Mouse (Mus musculus): Measurements from ENCODE around the gene Plac8. TPM values are rescaled to one million over a fixed set of nuclear protein-coding genes. Genes with fewer than 3 reads are reported as not detected.

The Plac8 gene
- total RNA-seq, 2 experiments from 2014 or later = not detected

- DNase-seq (ENCODE audit: extremely low spot score in 1 of 2, low spot score in 1 of 2) = no peak
Observed at GRCm38 (mm10) chr5:100548236-100548635, 23.8 kb downstream of the Plac8 start.

DNA sequence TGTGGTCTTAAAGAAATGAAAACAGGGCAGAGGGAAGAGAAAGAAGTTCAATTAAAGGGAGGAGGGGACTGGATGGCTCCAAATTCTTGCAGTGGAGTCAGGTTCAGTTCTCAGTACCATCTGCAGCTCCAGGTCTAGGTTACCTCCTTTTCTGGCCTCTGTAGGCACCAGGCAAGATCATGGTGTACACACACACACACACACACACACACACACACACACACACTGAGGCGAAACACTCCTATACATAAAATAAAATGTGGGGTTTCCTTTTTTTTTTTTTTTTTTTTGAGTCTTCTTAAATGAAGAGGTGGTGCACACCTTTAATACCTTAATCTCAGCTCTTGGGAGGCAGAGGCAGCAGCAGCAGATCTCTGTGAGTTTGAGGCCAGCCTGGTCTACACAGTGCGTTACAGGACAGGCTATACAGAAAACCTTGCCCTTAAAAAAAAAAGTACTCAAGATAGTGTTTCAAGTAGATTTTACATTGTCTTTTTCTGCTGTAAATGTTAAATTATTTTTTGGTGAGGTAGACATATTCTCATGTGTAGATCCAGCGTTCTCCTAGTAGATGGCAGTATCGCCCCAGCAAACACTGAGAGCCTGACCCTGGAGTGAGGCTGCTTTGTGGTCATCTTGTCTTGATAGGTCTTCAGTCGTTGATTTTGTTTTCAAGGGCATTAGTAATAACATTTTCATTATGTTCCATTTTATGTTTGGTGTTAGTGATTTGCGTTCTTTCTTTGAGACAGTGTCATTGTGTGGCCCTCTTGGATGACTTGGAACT, 25.6 kb downstream of the Plac8 start:
- peak in 1 of 2 experiments; percentile 17 for DNase-seq (ENCODE audit: extremely low spot score in 1 of 2, low spot score in 1 of 2)

DNA sequence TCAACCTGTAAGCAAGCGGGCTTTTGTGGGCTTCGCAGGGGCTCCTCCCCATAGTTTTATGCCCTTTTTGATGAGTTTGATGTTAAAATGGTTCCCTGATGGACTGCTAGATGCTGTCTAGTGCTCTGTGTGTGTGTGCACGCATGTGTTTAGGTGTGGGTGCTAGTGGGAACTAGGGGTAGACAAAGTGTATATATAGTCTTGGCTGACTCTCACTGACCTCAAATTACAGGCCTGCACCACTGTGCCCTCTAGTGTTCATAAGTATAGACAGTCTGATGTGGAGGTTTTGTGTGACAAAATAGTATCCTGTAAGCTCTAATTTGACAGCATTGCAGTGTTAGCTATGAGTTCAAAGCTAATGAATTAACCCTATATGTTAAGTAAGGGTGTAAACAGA, 35.4 kb downstream of the Plac8 start:
- no peak for DNase-seq (ENCODE audit: extremely low spot score in 1 of 2, low spot score in 1 of 2)

GRCm38 (mm10) chr5:100535826-100536225, 36.2 kb downstream of the Plac8 start:
- no peak for DNase-seq (ENCODE audit: extremely low spot score in 1 of 2, low spot score in 1 of 2)

- DNase-seq (ENCODE audit: extremely low spot score in 1 of 2, low spot score in 1 of 2) = no peak
Observed at GRCm38 (mm10) chr5:100526164-100526563, 45.9 kb downstream of the Plac8 start.

DNA sequence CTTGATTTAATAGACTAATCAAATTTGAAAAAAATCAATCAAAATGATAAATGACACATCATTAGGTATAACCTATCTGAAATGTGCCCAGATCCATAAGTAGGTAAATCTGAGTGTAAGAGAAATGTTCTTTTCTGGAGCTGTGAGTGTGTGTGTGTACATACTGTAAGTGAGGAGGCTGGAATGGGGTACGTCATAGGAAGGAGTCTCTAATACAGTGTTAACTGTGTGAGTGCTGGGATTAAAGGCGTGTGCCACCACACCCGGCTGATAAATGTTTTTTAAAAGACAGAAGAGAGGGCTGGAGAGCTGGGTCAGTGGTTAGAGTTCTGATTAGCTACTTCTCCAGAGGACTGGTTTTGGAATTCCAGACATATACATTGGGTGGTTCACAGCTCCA, 46.4 kb downstream of the Plac8 start:
- DNase-seq (ENCODE audit: extremely low spot score in 1 of 2, low spot score in 1 of 2) = no peak

GRCm38 (mm10) chr5:100524921-100525320, 47.1 kb downstream of the Plac8 start:
- DNase-seq (ENCODE audit: extremely low spot score in 1 of 2, low spot score in 1 of 2) = no peak

DNA sequence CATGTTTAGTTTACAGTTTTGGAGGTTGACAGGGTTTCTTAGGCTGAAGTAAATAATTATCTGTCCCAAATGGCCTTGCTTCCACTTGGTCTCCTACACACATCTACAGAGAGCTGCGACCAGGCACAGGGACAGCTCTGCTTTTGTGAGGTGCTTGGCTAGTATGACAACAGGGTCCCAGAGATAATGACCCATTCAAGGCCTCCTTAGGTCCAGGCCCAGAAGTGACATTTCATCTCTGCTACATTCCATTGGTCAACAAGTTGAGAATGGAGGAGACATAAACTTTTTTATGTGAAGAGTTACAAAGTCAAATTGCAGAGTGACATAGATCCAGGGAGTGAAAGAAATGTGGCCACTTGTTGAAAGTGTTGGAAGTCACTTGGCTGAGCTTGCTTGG, 48.7 kb downstream of the Plac8 start:
- no peak for DNase-seq (ENCODE audit: extremely low spot score in 1 of 2, low spot score in 1 of 2)

GRCm38 (mm10) chr5:100520223-100520622, 51.8 kb downstream of the Plac8 start:
- DNase-seq (ENCODE audit: extremely low spot score in 1 of 2, low spot score in 1 of 2) = no peak

GRCm38 (mm10) chr5:100519027-100519411, 53.0 kb downstream of the Plac8 start:
- DNase-seq (ENCODE audit: extremely low spot score in 1 of 2, low spot score in 1 of 2) = no peak

- peak; percentile 78 to 80 for DNase-seq (ENCODE audit: extremely low spot score in 1 of 2, low spot score in 1 of 2)
Observed at GRCm38 (mm10) chr5:100518049-100519026, 53.7 kb downstream of the Plac8 start, which contains the start of gene Cops4. Gene Cops4 (plus strand): TSS chr5:100518309.

- DNase-seq (ENCODE audit: extremely low spot score in 1 of 2, low spot score in 1 of 2) = no peak
Observed at GRCm38 (mm10) chr5:100512576-100512975, 59.5 kb downstream of the Plac8 start.

DNA sequence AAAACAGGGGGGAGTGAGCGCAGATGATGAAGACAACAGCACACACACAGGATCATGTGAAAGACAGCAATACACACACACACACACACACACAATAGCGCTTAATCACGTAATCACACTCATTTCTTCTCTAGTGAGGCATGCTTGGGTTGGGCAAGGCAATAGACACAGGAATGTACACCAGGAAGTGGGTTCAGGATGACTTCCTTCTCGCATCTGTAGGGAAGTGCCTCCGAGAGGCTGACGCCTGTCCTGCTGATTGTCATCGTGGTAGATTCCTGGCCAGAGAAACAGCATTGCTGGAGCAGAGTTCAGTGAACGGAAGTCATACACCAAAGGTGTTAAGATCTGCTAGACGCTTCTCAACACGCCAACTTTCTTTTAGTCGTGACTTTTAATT, 62.8 kb downstream of the Plac8 start:
- no peak for DNase-seq (ENCODE audit: extremely low spot score in 1 of 2, low spot score in 1 of 2)

Other genes with a start within 250 kb of the Plac8 start
- gene Sec31a, start 156.0 kb downstream of the Plac8 start, total RNA-seq (2021) = 100 to 1,000 TPM; 104 to 116 TPM
- gene Lin54, start 71.6 kb downstream of the Plac8 start, total RNA-seq (2021) = 10 to 100 TPM; 14.5 to 16.0 TPM
- 10 to 100 TPM; 79.0 to 84.4 TPM for gene Cops4, start 53.9 kb downstream of the Plac8 start, total RNA-seq (2021)
- 10 to 100 TPM; 72.4 to 78.9 TPM for gene Coq2, start 102.9 kb upstream of the Plac8 start, total RNA-seq (2021)
- under 1 TPM; 0.49 to 0.52 TPM for gene Hpse, start 147.5 kb upstream of the Plac8 start, total RNA-seq (2021)
- 10 to 100 TPM; 16.8 to 17.9 TPM for gene Helq, start 226.4 kb upstream of the Plac8 start, total RNA-seq (2021)
- 10 to 100 TPM; 52.5 to 61.8 TPM for gene Mrps18c, start 226.4 kb upstream of the Plac8 start, total RNA-seq (2021)
- 1 to 10 TPM; 6.9 to 9.2 TPM for gene Abraxas1, start 248.7 kb upstream of the Plac8 start, total RNA-seq (2021)

Data from layer of hippocampus, postnatal 25 days (tissue).